ENCODE assay signal across 10 mouse cellular contexts in the genomic region with DNA sequence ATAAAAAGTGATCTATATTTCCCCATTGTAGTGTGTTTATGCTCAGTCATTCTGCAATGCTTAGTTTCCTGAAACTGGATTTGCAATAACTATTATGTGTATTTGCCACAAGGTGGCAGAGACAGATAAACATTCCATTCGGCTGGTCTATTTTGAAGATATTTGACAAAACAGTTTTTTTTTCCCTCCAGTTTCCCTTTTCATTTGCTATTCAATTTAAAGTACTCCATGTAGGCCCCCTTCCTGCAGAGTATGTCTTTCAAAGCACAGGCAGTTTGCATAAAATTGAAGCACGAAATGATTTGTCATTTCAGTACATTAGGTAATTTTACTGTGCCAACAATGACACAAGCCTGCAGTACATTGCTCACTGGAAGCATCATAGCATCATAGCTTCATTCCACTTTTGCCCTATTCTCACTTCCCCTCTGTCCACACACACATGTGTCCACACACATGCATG.
DNase-seq lines count a peak whose midpoint lies in the region; ATAC-seq and TF ChIP-seq lines count a peak whose summit lies in the region.
"Had no signal": no experiment of that assay in that cellular context is flagged by ENCODE, and none has a peak within 500 bp of the region (broad histone marks: within the 10 kb centered on the region; RNA-seq: fewer than 3 reads in every experiment).

No protein-coding gene starts in this region.

- H3K9me3 ChIP-seq in intestine, postnatal 0 days (ENCODE audit: control insufficient read depth), result no peaks in the 10 kb centered on the region
- H3K9me3 ChIP-seq in intestine, embryonic 15.5 days, result no peaks in the 10 kb centered on the region
- H3K9me3 ChIP-seq in liver, embryonic 12.5 days (replicated peaks), result no peaks in the 10 kb centered on the region
- H3K9me3 ChIP-seq: limb, embryonic 12.5 days had no signal

- 54% methylated on average over 2 of the region's 2 CpGs for WGBS in intestine, postnatal 0 days
- 71% methylated on average over 2 of the region's 2 CpGs for WGBS in intestine, embryonic 15.5 days
- 46% methylated on average over 2 of the region's 2 CpGs for WGBS in liver, embryonic 12.5 days (ENCODE audit: insufficient replicate concordance)

- no peak overlapping the region for H3K27ac ChIP-seq in intestine, postnatal 0 days (ENCODE audit: low read depth, low read length)
- no peak overlapping the region for H3K27ac ChIP-seq in intestine, embryonic 15.5 days
- no peak overlapping the region for H3K27ac ChIP-seq in liver, embryonic 12.5 days
- H3K27ac ChIP-seq: limb, embryonic 12.5 days had no signal

- no peaks in the 10 kb centered on the region for H3K36me3 ChIP-seq in intestine, postnatal 0 days (ENCODE audit: control insufficient read depth, insufficient read depth)
- no peaks in the 10 kb centered on the region for H3K36me3 ChIP-seq in intestine, embryonic 15.5 days
- no peaks in the 10 kb centered on the region for H3K36me3 ChIP-seq in liver, embryonic 12.5 days
- H3K36me3 ChIP-seq: limb, embryonic 12.5 days had no signal

- H3K4me3 ChIP-seq in intestine, postnatal 0 days (ENCODE audit: low read depth, low read length), result no peak overlapping the region
- H3K4me3 ChIP-seq in intestine, embryonic 15.5 days (replicated peaks), result no peak overlapping the region
- H3K4me3 ChIP-seq in liver, embryonic 12.5 days, result no peak overlapping the region
- H3K4me3 ChIP-seq: limb, embryonic 12.5 days had no signal

- DNase-seq in cerebellum, adult 8-10 months, result peak; percentile 2
- DNase-seq in cerebellum, postnatal 4 days (ENCODE audit: low spot score in 2 of 2), result no peak
- peak; percentile 69 for DNase-seq in 3T3-L1 (ENCODE audit: low read depth, low spot score)
- DNase-seq in urinary bladder, postnatal 36 days (ENCODE audit: low spot score in 2 of 2), result no peak
- DNase-seq: cerebellum, postnatal 25 days had no signal

- H3K4me2 ChIP-seq in intestine, postnatal 0 days (replicated peaks; ENCODE audit: low read depth), result no peak overlapping the region
- no peak overlapping the region for H3K4me2 ChIP-seq in intestine, embryonic 15.5 days (replicated peaks)
- no peak overlapping the region for H3K4me2 ChIP-seq in liver, embryonic 12.5 days
- H3K4me2 ChIP-seq: limb, embryonic 12.5 days had no signal

- no peak for ATAC-seq in intestine, postnatal 0 days
- no peak for ATAC-seq in intestine, embryonic 15.5 days
- peak; percentile 88 for ATAC-seq in granulocyte monocyte progenitor cell, adult 5-6 weeks (replicated peaks; ENCODE audit: poor library complexity, severe bottlenecking)
- no peak for ATAC-seq in liver, embryonic 12.5 days

- H3K27me3 ChIP-seq in intestine, postnatal 0 days (replicated peaks; ENCODE audit: control insufficient read depth, insufficient read depth, low read length), result no peaks in the 10 kb centered on the region
- no peaks in the 10 kb centered on the region for H3K27me3 ChIP-seq in intestine, embryonic 15.5 days (replicated peaks)
- H3K27me3 ChIP-seq in liver, embryonic 12.5 days (replicated peaks), result no peaks in the 10 kb centered on the region
- H3K27me3 ChIP-seq: limb, embryonic 12.5 days had no signal

- H3K4me1 ChIP-seq in intestine, postnatal 0 days (replicated peaks; ENCODE audit: control insufficient read depth, insufficient read depth, low read length), result no peaks in the 10 kb centered on the region
- H3K4me1 ChIP-seq in intestine, embryonic 15.5 days (replicated peaks), result no peaks in the 10 kb centered on the region
- no peaks in the 10 kb centered on the region for H3K4me1 ChIP-seq in liver, embryonic 12.5 days
- H3K4me1 ChIP-seq: limb, embryonic 12.5 days had no signal

- H3K9ac ChIP-seq in intestine, postnatal 0 days (ENCODE audit: low read depth, low read length), result no peak overlapping the region
- H3K9ac ChIP-seq in intestine, embryonic 15.5 days, result no peak overlapping the region
- H3K9ac ChIP-seq in liver, embryonic 12.5 days, result no peak overlapping the region
- H3K9ac ChIP-seq: limb, embryonic 12.5 days had no signal

- peak; percentile 40 for TF ChIP-seq CTCF in intestine, postnatal 0 days (IDR thresholded peaks at IDR 0.05; ENCODE audit: low read depth)

Comparison
In these comparisons a context has a peak if more than half of its experiments do, and no peak if none do; other contexts are left out.
1. DNase-seq: peak in cerebellum, adult 8-10 months (single experiment) and 3T3-L1 (single experiment); none in cerebellum, postnatal 4 days (0 of 2) and urinary bladder, postnatal 36 days (0 of 2).